Mouse (Mus musculus): ENCODE measurements around the gene Med23.

The Med23 gene

DNA sequence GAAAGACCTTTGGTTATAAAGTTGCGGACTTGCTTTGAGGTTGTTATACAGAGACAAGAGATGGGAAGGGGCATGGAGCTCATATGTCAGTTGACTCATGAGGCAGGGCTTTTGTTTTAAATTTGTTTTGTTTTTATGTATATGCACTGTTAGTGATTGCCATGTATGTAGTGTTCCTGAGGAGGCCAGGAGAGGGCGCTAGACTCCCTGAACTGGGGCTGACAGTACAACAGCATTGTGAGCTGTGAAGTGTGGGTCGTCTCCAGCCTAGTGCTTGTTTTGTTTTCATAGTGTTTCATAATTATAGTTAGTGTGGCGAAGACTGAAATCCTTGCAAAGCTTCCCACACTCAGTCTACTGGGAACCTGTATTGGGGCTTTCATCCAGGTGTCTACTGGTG, 3.8 kb downstream of the Med23 start:
- DNase-seq (ENCODE audit: low spot score) = no peak

DNA sequence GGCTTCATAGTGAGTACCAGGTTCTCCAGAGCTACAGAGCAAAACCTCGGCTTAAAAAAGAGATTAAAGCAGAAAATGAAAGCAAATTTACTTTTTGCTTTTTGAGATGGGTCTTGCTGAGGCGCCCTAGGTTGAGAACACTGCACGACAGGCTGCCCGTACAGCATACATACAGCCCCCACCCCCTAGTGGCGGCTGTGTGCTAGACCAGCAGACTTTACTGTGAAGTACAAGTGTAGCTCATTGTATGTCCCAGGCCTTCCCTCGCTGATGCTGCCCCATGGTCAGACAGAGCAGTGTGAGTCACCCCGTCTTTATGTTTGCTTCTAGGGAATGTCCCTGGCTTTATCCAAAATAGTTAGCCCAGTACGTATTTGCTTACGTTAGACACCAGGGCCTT, 16.2 kb downstream of the Med23 start:
- DNase-seq (ENCODE audit: low spot score) = peak; percentile 53

- no peak for DNase-seq (ENCODE audit: low spot score)
Measured at GRCm38 (mm10) chr10:24888343-24888742, 18.6 kb downstream of the Med23 start.

DNA sequence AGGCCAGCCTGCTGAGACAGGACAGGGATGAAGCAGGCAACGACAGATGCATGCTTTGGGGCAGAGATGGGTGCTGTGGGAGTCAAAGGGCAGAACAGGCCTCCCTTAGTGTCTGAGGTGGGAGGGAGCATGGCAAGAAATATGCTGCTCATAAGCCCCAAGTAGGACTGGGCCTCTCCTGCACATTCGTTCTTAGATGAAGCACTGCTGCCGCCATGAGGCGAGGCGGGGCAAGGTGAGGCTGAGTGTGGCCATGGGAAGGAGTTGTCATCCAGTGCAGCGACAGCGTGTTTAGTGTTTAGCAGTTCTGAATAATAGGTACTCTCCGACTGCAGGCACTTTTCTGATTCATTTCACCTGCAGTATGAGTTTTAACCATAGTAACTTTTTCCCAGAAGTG, 26.1 kb downstream of the Med23 start:
- peak; percentile 4 for DNase-seq (ENCODE audit: low spot score)

DNA sequence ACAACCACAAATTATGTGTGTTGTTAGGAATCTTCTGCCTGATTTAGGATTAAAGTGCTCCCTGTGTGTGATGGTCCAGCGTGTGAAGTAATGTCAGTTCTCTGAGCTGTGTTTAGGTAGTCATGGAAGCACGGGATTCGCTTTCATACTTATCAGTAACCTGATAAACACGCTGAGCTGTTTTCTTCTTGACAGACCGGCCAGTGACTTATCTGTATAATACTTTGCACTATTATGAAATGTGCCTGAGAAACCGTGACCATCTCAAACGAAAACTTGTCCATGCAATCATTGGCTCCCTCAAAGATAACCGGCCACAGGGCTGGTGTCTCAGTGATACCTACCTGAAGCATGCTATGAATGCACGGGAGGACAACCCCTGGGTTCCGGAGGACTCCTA, 35.8 kb downstream of the Med23 start:
- DNase-seq (ENCODE audit: low spot score) = no peak

DNA sequence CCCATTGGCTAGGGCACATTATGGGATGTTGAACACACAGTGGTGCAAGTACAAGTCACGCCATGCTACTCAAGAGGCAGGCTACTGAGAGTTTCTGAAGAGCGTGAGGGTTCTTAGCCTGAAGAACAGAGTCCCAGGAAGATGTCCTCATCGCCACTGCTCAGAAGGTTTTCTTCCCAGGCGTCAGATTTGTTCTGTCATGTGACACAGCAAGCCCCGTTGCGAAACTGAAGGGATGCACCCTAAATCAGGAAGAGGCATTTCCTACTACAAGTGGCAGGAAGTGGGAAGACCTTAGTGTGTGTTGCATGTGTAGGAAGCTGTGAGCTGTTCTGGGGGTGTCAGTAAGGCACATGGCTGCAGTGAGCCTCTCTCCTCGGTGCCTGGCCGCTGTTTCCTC, 41.4 kb downstream of the Med23 start:
- no peak for DNase-seq (ENCODE audit: low spot score)

GRCm38 (mm10) chr10:24912576-24912975, 42.8 kb downstream of the Med23 start:
- no peak for DNase-seq (ENCODE audit: low spot score)

DNA sequence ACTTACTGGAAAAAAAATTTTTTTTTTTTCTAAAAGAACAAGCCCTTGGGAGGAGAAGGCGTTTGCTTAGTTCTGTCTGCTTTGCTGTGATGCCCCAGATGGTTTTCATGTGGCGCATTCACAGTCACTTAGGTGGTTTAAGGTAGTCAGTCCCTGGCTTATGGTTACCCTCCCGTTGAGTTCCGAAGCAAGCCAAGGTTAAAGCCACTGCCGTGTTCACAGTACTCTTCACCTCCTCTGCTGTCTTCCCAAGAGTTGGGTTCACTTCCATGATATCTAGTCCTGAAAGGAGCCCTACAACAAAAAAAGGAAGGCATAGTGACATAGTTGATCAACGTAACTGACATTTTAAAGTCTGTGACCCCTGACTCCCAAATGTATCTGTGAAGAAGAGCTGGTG, 45.7 kb downstream of the Med23 start:
- DNase-seq (ENCODE audit: low spot score) = no peak

DNA sequence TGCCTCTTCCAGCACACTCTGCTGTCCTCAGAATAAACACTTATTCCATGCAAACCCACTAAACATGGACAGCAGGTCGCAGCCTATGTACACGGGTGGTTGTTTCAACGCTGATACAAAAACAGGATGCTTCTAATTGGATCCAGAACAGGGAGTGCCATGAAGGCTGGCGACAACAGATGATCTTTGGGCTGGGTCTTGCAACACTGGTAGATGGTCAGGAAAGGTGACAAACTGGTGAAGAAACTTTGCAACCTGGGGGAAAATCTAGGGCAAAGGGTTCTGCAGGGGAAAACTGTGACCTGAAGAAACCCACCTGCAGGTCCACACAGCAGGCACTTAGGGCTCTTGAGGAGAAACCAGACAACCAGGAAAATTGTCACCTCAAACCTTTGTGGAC, 53.2 kb downstream of the Med23 start:
- no peak for DNase-seq (ENCODE audit: low spot score)

DNA sequence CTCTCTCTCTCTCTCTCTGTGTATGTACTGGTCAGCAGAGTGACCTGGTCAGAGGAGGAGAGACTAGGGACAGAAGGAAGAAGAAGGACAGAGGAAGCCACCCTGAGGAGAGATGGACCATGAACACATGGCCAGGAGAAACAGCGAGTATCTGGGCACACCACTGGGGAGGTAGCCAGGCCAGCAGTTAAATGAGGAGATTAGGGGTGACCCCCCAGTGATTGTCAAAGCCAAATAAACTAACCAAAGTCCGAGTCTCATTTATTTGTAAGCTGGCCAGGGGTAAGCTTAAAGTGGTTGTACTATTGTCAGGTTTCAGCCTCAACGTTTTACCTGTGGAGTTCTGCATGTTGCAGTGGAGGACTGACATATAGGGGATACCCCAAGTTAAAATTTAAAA, 54.5 kb downstream of the Med23 start:
- DNase-seq (ENCODE audit: low spot score) = no peak

GRCm38 (mm10) chr10:24926380-24926779, 56.6 kb downstream of the Med23 start:
- peak; percentile 44 for DNase-seq (ENCODE audit: low spot score)

GRCm38 (mm10) chr10:24926962-24927720, 57.4 kb downstream of the Med23 start, which contains the start of gene Arg1:
Arg1 (minus strand) TSS chr10:24927484.
- peak; percentile 77 for DNase-seq (ENCODE audit: low spot score)

DNA sequence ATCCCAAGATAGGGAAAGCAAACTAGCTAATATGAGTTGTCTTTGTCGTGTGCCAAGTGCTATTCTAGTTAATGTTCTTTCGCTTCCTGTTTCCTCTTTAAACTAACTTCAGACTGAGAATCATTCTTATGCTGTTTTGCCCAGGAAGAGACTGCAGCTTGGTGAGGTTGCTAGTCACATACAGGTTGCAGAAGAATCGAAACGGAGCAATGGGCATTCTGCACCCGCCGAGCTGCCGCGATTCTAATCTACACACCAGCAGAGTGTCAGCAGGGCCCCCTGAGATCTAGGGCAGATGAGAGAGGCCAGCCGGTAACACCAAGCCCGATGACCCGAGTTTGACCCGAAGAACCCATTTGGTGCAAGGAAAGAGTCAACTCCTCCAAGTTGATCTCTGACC, 58.3 kb downstream of the Med23 start:
- peak; percentile 79 for DNase-seq (ENCODE audit: low spot score)

GRCm38 (mm10) chr10:24930143-24930542, 60.4 kb downstream of the Med23 start:
- no peak for DNase-seq (ENCODE audit: low spot score)

DNA sequence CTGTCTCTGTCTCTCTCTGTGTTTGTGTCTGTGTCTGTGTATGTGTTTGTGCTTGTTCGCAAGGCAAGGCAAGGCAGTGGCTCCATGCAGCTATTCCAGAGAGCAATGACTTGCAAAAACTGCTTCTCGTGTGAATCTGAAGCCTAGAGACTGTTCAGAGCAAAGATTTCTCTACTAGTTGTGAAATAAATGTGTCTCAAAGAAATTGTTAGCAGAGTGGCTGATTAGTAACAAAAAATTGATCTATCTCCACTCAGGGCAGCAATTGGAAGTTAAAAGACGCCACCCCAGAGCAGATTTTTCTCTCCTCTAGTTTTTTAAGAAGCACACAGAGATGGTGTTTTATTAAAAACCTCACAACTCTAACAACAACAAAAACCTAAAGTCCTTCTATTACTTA, 78.1 kb downstream of the Med23 start:
- DNase-seq (ENCODE audit: low spot score) = no peak

DNA sequence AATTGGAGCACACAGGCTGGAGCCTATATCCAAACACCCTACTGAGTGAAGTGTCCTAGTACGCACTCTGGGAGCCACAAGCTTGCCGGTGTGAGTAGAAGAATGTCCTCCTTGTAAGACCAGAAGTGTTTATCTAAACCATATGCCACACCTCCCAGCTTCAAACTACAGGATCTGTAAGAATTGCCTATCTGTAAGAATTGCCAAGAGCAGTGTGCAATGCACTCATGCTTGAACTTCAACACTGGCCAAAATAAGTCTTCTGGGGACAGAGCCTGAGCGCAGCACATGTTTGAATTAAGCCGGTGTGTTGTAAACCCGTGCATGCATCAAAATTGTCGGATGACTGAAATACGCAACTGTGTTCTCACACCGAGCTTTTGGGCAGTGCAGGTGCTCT, 78.5 kb downstream of the Med23 start:
- DNase-seq (ENCODE audit: low spot score) = no peak

GRCm38 (mm10) chr10:24950223-24950622, 80.4 kb downstream of the Med23 start:
- DNase-seq (ENCODE audit: low spot score) = no peak

DNA sequence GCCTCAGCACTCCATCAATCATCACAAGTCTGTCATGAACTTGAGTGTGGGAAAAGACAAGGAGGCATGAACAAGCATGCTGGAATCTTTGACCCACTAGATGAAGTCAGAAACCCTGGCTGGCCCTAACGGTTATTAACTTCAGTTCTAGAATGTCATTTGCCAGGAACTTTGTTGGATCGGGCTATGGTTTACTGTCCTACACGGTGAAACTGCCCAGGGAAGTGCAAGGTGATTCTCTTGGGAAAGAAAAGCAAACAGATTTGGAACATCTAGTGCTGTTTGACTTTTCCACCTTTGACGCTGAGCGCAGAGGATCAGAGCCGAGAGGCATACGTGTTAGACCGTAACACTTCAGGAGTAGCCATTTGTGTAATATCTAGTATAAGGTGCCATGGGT, 81.8 kb downstream of the Med23 start:
- no peak for DNase-seq (ENCODE audit: low spot score)

DNA sequence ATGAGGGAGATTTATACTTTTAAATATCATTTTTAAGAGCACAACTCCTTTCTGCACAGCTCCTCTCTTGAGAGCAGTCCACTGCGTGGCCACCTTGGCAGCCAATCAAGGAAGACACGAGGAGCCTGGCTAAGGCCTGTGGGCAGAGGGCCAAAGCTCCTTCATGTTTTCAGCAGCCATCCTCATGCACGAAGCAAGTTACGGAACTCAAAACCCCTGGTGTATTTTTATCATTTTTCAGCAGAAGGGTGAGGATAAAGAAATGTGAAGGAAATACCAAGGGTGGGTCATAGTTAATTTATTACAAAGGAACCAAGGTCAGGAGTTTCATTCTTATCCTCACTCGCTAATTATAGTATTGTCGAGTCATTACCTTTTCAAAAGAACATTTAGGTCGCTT, 82.8 kb downstream of the Med23 start:
- no peak for DNase-seq (ENCODE audit: low spot score)

DNA sequence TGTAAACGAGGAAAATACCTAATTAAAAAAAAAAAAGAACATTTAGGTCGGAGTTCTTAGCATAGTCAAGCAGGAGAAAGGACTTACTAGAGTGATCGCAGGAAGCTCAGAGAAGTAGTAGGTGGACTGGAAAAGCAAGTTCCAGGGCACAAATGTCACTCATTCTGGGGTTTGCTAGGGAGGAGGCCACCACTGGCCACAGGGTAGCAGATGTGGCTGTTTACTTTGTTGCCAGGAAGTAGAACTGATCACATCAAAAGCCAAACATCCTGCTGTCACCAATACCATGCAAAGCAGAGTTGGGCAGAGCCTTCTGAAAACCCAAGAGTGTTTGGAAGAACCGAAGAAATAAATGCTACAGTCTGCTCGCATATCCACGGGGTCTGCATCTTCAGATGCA, 84.1 kb downstream of the Med23 start:
- no peak for DNase-seq (ENCODE audit: low spot score)

DNA sequence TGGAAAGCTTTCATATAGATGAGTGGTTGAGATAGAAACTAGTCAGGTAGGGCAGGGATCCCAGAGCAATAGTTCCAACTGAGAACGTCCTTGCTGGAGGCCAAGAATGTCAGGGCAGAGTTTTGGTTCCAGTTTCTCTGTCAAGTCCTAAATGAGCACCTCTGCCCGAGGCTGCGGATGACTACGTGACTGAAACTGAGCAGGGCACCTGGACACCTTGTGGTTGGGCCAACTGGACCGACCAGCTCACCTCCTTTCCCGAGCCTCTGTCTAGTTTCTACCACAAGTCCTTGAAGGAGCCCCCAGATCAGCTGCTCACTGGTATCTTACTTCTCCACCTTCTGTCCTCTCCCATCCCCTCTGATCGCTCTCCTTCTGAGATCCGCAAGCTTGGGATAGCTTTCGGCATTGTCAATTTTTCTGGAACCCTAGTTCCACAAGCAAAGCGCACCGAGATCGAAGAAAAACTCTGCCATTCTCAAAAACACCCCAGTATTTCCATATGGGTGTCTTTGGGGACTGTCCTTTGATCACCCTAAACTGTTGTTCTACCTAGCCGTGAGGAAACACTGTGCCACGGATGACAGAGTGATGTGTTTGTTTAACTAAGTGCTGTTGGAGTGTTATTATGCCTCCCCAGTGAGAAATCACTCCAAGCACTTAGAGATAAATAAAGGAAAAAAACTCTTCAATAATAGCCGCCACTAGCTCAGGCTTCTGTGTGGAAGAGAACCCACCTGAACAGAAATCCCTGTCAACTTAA, 88.7 kb downstream of the Med23 start:
- DNase-seq (ENCODE audit: low spot score) = no peak

DNA sequence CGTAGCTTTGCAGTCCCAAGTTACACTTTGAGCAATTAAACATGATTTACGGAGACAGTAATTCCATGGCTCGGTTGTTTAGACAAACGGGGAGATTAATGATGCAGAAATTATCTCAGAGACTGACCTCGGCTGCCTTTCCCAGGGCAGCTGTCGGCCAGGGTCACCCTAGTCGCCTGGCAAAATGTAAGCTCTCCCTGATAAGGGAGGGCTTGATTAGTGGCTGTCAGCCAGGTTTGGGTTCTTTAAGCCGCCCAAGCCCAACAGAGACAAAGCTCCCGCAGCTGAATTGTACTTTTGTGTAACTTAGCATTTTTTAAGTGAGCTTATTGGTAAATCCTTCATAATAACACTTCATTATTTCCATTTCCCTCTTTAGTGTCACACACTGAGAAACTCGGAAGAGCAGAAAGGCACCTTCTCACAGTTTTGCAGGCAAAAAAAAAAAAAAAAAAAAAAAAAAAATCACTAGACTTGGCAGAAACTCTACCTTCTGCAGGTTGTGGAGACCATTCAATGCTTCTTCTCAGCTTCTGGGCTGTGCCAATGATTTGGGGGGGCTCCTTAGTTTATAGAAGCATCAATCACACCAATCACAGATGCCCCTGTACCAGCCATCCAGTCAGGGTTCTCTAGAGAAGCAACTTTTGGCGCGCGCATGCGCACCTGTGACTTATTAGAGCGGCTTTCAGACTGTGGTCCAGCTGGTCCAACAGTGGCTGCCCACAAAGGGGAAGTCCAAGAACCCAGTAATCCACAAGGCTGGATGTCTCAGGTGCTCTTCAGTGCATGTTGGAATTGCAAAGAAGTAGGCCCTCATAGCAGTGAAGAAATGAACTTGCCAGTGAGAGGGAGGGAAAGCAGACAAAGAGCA, 89.5 kb downstream of the Med23 start:
- peak; percentile 66 for DNase-seq (ENCODE audit: low spot score)

GRCm38 (mm10) chr10:24961112-24961511, 91.3 kb downstream of the Med23 start:
- DNase-seq (ENCODE audit: low spot score) = peak; percentile 76
